Mouse (Mus musculus) myocyte (in vitro differentiated cells): ENCODE data around the gene Mrgprb5.

Experiments
- CEBPB ChIP-seq: IDR thresholded peaks from 2 replicates; pipeline ENCODE4 v1.6.1; 2011; ENCODE audit warnings: mild to moderate bottlenecking, moderate library complexity; ENCODE audit not compliant: poor library complexity, insufficient read depth, severe bottlenecking
- E2F4 ChIP-seq: IDR thresholded peaks from one replicate; pipeline ENCODE4 v1.6.1; 2011; ENCODE audit warnings: mild to moderate bottlenecking, control low read depth, moderate library complexity; ENCODE audit not compliant: insufficient read depth
- MAX ChIP-seq: IDR thresholded peaks from one replicate; pipeline ENCODE4 v1.6.1; 2011; ENCODE audit warnings: low read depth, mild to moderate bottlenecking, control low read depth
- MYOD1 ChIP-seq, 3 experiments: IDR thresholded peaks; one replicate each; pipeline ENCODE4 v1.6.1; 2011; ENCODE audit warnings: control low read depth in 2 of 3, low read depth in 2 of 3, mild to moderate bottlenecking in 2 of 3, moderate library complexity in 1 of 3; ENCODE audit not compliant: insufficient read length in 2 of 3, control insufficient read depth in 1 of 3
- MYOG ChIP-seq, 3 experiments: IDR thresholded peaks; one replicate each; pipeline ENCODE4 v1.6.1; 2011; ENCODE audit warnings: control low read depth in 2 of 3, low read depth in 2 of 3, mild to moderate bottlenecking in 2 of 3; ENCODE audit not compliant: insufficient read length in 2 of 3, control insufficient read depth in 1 of 3, insufficient read depth in 1 of 3
- POLR2A ChIP-seq: IDR thresholded peaks from one replicate; pipeline ENCODE4 v1.6.1; 2011; ENCODE audit warnings: low read depth, mild to moderate bottlenecking, control low read depth, moderate library complexity; ENCODE audit not compliant: insufficient read length
- POLR2AphosphoS2 ChIP-seq: IDR thresholded peaks from one replicate; pipeline ENCODE4 v1.6.1; 2011; ENCODE audit warnings: low read depth, control low read depth; ENCODE audit not compliant: insufficient read length
- REST ChIP-seq: IDR thresholded peaks from one replicate; pipeline ENCODE4 v1.6.1; 2011; ENCODE audit warnings: mild to moderate bottlenecking, control low read depth, moderate library complexity; ENCODE audit not compliant: insufficient read depth, insufficient read length
- SRF ChIP-seq: IDR thresholded peaks from one replicate; pipeline ENCODE4 v1.6.1; 2011; ENCODE audit warnings: low read depth; ENCODE audit not compliant: control insufficient read depth, insufficient read length
- TCF12 ChIP-seq: IDR thresholded peaks from one replicate; pipeline ENCODE4 v1.6.1; 2011; ENCODE audit warnings: mild to moderate bottlenecking, control low read depth; ENCODE audit not compliant: poor library complexity, insufficient read depth, severe bottlenecking
- TCF3 ChIP-seq: IDR thresholded peaks from one replicate; pipeline ENCODE4 v1.6.1; 2011; ENCODE audit warnings: low read depth, control low read depth; ENCODE audit not compliant: insufficient read length
- USF1 ChIP-seq: IDR thresholded peaks from one replicate; pipeline ENCODE4 v1.6.1; 2011; ENCODE audit warnings: low read depth, mild to moderate bottlenecking, control low read depth, moderate library complexity

DNA sequence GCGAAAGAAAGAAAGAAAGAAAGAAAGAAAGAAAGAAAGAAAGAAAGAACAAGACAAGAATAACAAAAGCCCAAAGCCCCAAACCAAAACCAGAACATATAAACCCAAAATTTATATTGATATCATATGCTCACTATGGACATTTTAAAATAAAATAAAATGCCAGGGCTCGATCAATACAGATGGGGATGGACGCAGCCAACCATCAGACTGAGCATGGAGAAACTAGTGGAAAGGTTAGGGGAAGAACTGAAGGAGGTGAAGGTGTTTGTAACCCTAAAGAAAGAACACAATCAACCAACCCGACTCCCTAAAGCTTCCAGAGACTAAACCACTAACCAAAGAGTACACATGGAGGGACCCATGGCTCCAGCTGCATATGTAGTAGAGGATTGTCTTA is 36.1 kb downstream of the Mrgprb5 start:
- no peak for TF ChIP-seq USF1
- no peak for TF ChIP-seq POLR2A
- TF ChIP-seq POLR2AphosphoS2, result no peak
- no peak for TF ChIP-seq MYOG (IDR thresholded peaks at IDR 0.05; ENCODE audit: control insufficient read depth in 1 of 3, insufficient read depth in 1 of 3, insufficient read length in 2 of 3, low read depth in 2 of 3)
- TF ChIP-seq E2F4, result no peak
- no peak for TF ChIP-seq TCF3
- no peak for TF ChIP-seq TCF12
- TF ChIP-seq MYOD1 (IDR thresholded peaks at IDR 0.05; ENCODE audit: control insufficient read depth in 1 of 3, insufficient read length in 2 of 3, low read depth in 2 of 3), result no peak
- no peak for TF ChIP-seq MAX
- no peak for TF ChIP-seq CEBPB
- TF ChIP-seq SRF, result no peak
- no peak for TF ChIP-seq REST
